Mouse (Mus musculus) yolk sac, embryonic 10.5 days (tissue): ENCODE measurements around the gene Alg14.
A peak's percentile ranks its signal among the peaks of the same experiment; 100 is the strongest.

Experiments used
- DNase-seq: peaks from one replicate; pipeline ENCODE4 v3.0.0-alpha.2; 2017; ENCODE audit warnings: low spot score

Alg14 gene

DNA sequence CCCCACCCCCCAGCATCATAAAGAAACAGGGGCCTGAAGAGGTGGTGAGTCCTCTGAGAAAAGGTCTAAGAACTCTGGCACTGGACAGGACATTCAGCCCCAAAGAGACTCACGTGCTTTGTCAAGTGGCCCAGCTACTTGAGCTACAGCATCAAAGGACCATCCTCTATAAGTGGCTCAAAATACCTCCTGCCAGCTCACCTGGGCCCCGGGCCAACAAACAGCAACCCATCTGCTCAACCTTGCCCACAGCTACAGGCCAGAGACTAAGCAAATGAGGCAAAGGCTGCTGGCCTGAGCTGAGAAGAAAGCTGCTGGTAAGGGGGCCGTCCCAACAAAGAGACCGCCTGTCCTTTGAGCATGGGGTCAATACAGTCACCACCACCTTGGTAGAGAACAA lies 14.0 kb upstream of the Alg14 start:
- no peak for DNase-seq

DNA sequence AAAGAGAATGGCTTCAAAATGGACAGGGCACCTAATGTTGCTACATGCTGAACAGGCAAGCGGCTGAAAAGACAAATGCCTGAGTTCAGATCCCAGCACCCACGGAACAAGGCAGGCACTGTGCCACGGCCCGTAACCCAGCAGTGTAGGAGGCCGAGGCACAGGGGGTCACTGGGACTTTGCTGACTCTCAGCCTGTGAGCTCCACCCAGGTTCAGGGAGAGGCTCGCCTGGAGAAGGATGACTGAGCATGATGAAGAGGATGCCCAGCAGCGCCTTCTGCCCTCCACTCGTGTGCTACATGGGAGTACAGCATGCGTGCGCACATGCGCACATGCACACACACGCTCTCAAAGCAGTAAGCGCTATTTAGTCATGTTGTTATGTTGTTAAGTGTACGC lies 11.9 kb upstream of the Alg14 start:
- DNase-seq: no peak

DNA sequence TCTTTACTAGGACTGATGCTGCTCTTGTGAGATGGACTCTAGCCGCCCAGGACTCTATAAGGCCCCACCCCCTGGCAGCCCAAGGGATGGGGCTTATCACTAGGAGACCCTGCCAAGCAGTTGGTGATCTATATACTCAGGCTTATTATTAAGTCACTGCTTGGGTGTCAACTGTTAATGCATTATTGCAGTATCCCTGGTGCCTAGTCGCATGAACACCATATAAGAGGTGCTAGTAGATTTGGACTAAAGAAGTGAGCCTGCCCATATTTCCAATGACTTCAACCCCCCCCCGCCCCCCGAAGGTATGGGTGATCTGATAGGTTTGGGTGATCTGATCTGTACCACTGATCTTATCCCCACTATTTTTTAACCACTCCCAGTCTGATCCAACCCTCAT lies 8.6 kb upstream of the Alg14 start, which contains the start of gene Tmem56:
Tmem56 (minus strand) TSS at position 101 of the 400 bp plus-strand sequence.
- no peak for DNase-seq

DNA sequence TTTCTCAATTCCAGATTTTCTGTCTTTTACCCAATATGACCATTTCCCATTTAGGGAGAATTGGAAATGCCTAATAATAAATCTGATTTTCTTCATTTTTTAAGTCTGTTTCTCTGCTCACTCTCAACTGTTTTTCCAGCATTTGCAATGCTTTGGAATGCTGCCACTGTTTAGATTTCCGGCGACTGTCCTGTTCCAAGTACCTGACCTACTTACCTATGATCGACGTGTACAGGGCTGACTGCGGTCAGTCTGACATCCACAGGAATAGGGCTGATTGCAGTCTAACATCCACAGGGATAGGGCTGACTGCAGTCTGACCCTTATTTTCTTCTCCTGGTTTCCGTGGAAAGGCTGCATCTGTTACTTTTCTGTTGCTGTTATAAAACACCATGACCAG lies 6.4 kb upstream of the Alg14 start:
- no peak for DNase-seq

DNA sequence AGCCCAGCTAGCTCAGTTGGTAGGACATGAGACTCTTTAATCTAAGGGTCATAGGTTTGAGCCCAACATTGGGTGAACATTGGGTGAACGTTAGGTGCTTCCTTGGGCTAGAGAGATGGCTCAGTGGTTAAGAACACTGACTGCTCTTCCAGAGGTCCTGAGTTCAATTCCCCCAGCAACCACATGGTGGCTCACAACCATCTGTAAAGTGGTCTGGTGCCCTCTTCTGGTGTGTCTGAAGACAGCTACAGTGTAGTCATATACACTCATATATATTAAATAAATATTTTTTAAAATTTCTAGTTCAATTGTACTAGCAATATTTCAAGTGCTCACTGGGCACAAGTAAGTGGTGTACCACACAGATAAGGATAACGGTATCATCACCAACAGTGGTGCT lies 4.4 kb upstream of the Alg14 start:
- DNase-seq: no peak

DNA sequence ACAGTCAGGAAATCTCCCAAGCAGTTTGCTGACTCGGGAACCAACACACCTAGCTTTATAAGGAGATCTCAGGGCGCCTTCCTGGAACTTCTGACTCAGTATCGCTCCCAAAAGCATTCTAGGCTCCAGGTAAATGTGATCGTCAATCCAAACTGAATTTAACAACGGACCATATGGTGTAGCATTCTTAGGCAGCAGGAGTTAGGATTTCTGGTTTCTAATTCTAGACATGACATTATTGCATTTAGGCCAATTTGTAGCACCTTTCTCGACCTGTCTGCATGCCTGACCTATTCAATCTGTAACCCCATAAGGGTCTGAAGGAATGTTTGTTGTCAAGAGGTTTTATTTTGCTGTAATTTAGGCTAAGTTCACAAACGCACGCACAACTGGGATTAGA lies 892 bp upstream of the Alg14 start:
- DNase-seq: no peak

DNA sequence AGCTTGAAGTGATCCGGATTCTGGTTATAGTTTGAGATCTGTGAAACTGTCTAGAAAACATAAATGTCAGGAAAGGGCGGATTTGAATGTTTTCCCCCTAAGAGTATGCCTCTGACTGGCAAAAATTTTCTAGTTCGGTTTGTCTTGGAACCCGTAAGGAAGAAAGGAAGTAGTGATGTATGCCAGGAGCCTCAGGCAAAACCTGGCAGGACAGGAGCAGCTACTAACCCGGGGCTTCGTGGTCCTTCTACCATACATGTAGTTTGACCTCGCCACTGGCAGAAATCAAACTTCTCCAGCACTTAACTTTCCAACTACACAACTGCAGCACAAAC lies 381 bp upstream of the Alg14 start:
- no peak for DNase-seq

DNA sequence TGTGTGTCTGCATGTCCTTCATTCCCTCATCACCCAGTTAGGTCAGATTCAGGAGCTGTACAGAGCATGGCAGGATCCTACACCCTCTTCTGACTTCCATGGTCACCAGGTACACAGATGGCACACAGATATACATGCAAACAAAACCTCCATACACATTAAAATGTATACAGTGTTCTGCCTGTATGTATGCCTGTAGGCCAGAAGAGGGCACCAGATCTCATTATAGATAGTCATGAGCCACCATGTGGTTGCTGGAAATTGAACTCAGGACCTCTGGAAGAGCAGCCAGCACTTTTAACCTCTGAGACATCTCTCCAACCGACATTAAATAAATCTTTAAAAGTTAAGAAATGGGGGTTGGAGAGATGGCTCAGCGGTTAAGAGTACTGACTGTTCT lies 2.6 kb downstream of the Alg14 start:
- no peak for DNase-seq

DNA sequence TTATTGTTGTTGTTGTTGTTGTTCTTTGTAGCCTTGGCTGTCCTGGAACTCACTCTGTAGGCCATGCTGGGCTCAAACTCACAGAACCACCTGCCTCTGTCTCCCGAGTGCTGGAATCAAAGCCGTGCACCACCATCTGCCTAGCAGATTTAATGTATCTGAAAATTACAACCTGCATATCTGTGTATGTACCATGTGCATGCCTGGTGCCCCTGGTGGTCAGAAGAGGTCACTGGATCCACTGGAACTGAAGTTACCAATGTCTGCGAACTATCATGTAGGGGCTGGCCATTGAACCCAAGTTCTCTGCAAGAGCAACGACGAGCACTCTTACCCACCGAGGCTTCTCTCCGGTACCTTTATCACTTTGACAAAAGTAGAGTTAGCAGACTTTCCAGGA lies 15.1 kb downstream of the Alg14 start:
- no peak for DNase-seq

DNA sequence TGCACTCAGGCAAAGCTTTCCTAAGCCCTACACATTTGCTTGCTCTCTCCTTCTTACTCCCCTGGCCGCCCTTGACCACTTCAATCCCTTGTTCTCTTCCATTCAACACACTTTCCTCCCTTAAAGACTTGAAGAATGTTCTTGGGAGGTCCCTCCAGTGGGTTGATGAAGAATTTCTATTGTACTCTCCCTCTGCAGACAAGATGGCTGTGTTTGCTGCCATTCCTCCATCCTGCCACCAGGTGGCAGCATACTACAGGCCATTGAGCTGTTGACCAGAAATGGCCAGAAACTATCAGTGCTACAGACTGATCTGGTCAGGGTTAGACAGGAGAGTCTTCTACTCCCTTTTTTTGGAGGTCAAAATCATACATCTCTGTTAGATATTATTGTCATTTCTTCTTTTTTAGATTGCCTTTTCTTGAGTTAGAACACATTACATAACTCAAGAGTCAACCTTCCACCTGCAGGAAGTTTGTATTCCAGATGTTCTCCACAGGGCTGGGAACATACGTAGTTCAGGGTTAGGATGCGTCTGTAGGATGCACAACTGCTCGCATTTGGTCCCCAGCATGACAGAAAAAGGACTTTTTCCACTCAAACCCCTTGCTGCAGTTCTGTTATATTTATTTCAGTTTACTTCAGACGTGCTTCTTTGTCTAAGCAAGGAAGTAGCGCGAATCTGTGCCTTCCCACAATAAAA lies 16.1 kb downstream of the Alg14 start:
- peak; percentile 67 for DNase-seq

DNA sequence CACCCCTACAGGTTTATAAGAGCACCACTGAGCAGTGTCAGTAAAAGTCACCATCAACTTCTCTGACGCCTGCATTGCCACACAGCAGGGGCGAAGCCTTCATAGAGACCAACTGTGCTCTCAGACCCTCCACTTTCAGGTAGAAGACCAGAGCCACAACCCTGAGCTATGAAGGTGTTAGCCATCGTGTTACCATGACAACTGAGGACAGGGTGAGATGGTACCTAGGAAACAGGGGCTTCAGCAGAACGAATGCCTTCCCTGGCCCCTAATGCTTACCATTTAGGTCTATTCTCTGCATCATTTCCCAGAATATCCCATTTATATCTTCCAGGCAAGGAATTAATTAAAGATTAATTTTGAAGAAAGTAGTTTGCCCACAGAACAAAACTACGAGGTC lies 17.4 kb downstream of the Alg14 start:
- no peak for DNase-seq

DNA sequence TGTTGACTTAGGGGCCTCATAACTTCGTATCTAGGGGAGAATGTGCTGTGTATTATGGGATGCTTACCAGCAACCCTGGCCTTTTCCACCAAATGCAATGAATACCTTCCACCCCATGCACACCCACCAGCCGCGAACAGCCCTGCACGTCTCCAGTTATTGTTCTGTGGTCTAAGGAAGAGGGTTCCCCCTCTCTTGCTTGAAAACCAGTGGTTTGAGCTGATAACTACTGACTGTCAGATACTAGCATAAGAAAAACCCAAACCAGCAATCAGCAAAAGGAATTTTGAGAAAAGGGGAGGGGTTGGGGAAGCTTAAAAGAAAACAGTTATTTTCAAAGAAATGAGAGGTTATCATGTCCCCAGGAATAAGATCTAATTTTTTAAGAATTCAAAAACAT lies 17.9 kb downstream of the Alg14 start:
- DNase-seq: no peak

DNA sequence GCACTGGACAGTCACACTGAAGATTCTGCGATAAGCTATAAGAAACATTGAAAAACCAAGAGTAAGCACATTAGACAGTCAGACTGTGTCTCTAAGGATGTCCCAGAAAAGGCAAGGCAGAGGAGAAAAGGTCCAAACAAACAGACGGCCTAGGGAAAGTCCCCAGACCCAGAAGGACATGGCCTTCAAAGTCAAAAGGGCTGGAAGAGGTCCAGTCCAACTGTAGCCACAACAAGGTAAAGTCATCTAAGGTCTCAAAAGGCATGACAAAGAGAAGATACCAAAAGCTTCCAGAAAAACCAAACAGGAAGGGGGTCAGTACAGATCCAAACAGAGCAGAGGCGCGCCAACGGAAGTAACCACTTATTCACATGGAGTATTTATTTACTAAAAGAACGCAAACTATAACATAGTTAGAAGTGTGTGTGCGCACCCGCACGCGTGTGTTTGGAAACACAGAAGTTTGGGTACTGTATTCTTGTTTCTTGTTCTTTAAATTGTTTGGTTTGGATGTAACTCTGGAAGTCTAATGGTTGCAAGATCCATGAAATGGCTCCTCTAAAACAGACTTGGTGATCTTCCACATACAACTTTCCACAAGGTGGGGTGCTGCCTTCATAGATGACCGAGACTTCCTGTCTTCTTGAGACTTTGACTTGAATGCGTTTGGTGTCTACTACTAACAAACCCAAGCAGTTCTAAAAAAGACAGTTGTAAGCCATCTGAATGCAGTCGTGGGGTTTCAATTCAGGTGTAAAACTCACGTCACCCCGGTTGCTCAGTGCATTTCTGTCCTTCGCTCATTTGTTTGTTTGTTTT lies 18.5 kb downstream of the Alg14 start:
- DNase-seq: no peak

DNA sequence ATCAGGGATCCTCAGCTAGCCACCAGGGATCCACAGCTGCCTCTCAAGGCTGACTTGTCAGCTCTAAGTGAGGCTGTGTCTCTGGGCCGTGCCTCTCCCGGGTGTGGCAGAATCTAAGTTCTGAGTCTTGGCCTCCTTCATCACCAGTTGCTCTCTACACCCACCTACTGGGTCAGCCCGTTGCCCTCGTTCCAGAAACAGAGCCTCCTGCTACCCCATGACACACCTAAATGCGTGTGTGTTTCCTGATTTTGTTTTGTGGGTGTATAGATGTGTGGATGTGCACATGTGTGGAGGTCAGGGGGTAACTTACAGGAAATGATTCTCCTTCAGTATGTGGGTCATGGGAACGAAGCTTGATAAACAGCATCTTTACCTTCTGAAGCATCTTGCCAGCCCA lies 20.9 kb downstream of the Alg14 start:
- no peak for DNase-seq

DNA sequence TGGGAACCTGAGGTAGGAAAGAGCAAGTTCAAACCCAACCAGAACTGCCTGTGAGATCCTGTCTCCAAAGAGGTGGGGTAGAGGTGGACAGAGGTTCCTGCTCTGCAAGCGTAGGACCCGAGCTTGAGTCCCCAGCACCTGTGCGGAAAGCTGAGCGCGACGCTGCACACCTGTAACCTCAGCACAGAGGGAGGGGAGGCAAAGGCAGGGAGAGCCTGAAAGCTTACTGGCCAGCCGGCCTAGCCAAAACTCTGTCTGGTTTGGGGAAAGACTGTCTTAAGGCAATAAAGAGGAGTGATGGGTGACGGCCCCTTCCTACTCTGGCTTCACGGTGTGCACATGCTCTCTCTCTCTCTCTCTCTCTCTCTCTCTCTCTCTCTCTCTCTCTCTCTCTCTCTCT lies 21.4 kb downstream of the Alg14 start:
- no peak for DNase-seq

DNA sequence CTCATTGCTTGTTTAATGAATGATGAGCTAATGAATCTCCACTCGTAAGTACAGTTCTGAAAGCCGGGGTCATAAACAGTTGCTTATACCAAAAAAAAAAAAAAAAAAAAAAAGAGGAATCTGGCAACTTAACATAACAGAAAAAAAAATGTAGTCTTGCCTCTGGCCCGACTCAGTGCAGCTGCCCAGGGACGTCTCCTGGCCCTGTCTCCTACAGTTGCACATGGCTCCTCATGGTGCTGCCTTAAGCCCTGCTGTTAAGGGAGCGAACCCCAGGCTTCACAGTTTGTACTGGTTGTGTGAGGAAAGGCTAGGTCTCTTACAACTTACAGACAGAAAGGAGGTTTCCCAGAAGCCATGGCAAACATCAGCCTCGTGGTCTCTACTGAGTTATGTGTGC lies 22.6 kb downstream of the Alg14 start:
- no peak for DNase-seq

DNA sequence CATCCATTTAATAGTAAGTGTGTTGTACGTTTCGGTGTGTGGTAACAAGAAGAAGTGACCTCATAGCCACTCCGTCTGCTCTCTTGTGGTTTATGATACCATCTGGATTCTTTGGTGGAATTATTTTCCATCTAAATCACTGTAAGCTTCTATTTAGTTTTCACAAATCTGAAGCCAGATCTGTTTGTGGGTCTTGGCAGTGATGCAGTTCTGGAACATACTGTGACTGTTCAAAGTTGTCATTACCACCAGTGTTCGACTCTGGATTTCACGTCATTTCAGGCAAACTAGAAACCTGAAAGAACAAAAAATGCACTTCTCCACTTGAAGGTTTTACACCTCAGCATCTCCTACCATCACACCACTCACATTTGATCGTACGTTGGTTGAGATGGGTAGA lies 23.9 kb downstream of the Alg14 start:
- DNase-seq: no peak

DNA sequence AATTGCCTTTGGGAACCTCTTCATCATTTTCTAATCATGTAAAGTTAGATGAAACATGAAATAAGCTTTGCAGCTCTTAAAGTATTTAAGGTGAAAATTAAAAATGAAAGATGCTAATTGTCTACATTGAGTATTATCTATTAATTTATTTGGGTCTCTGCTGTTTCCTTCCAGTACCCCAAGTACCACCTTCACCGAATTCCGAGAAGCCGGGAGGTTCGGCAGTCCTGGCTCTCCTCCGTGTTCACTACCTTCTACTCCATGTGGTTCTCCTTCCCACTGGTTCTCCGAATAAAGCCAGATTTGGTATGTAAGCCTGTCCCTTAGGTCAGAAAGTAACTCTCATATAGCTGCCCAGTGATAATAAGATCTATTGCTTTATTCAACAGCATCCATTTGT lies 28.3 kb downstream of the Alg14 start:
- no peak for DNase-seq

DNA sequence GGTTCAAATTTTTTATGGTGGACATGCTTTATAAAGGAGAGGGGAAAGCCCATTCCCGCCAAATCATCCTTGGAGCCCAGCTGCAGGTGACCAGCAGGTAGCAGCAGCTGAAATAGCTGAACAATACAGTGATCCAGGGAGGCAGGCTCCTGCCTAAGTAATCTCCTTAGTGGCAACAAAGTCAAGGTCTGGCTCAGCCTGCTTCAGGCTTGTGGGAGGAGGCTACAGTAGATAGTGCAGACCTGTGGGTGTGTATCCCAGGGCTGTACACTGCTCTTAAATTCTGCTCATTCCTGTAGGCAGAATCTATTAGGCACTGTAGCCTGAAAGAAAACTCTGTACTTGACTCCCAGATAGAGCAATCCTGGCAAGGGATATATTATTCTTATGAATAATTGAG lies 29.3 kb downstream of the Alg14 start:
- DNase-seq: no peak

DNA sequence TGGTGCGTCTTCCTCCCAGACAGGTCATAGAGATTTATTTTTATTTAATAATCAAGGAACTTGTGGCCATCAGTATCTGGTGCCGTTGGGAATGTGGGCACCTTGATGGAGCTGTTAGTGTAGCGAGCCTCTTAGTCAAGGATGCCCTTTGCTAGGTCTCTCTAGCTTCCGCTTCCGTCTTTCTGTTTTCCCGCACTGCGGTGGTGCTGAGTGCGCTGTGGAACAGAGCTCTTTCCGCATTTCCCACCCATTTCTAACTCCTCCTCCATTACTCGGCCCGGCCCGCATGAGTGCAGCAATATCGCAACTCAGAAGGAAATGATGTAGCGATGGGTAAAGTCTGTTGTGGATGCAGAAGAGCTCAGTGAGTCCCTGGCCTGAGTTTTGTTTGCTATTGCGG lies 31.8 kb downstream of the Alg14 start:
- no peak for DNase-seq

DNA sequence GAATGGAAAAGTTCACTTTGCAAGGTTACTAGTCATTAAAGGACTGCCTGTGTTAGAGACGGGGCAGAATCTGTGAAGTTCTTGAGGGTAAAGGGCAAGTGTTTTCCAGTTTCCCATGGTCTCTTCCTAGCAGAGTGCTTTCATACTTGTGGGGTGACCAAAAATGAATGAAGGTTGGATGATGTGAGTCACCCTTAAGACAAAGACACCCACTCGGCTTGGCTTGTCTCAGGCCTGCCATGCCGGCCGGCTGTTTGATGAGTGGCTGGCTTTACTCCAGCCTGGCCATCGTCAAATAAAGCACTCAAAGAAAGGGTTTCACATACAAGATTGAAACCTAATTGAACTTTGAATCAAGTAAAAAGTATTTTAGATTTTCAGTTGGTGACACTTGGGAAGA lies 35.8 kb downstream of the Alg14 start:
- DNase-seq: no peak

DNA sequence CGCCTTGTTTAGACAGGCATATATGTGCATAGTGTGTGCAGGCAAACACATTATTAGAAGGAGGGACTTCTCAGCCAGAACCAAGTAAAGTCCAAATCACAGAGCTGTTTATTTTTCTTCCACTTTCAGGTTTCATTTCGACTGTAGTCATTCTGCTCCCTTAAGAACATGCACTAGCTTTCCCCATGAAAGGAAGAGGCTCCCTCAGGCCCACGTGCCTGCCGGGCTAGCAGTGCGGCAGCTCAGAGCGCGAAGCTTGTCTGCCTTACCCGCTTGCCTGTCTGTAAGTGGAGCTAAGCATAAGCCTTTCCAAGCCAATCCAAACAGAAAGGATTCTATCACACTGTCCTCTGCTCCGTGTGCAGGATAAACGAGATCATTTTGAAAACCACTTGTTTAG lies 38.1 kb downstream of the Alg14 start:
- DNase-seq: no peak

DNA sequence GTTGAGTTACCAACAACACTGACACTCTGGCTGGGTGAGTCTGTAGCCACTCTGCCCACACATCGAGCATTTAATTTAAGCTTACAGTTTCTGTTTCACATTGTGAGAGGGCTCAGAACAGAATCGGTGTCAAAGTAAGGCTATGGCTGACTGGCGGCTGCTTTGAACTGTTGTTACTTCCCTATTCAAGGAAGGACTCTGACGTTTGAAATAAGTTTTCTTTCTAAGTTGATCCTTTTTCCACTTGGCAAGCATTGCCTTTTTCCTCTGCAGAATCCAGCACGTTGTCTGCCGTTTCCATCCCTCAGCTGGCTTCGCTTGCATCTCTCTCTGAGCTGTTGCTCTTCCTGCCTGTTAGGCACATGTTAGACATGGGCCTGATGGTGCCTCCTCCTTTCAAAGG lies 38.7 kb downstream of the Alg14 start:
- no peak for DNase-seq
